Mouse (Mus musculus): ENCODE data around the gene Zfp958.
"Not testable (repeated sequence)": the region's sequence is repeated elsewhere in the genome, so short reads cannot be mapped to it uniquely, and the experiment has no call there.

Gene Zfp958

GRCm38 (mm10) chr8:4612932-4613853, at the start of gene Zfp958:
Gene Zfp958, plus strand, starts transcription at chr8:4613167.
- peak; percentile 97 for DNase-seq (ENCODE audit: low read depth, low spot score)

GRCm38 (mm10) chr8:4581986-4582385, 31.0 kb upstream of the Zfp958 start:
- peak; percentile 45 for DNase-seq (ENCODE audit: low read depth, low spot score)

- no peak for DNase-seq (ENCODE audit: low read depth, low spot score)
These were observed 30.2 kb upstream of the Zfp958 start for GRCm38 (mm10) chr8:4582754-4583178.

GRCm38 (mm10) chr8:4584660-4585059, 28.3 kb upstream of the Zfp958 start:
- DNase-seq (ENCODE audit: low read depth, low spot score): no peak

GRCm38 (mm10) chr8:4586356-4586755, 26.6 kb upstream of the Zfp958 start:
- DNase-seq (ENCODE audit: low read depth, low spot score): peak; percentile 87

GRCm38 (mm10) chr8:4588165-4589000, 24.6 kb upstream of the Zfp958 start:
- DNase-seq (ENCODE audit: low read depth, low spot score): peak; percentile 16

GRCm38 (mm10) chr8:4608896-4609295, 4.1 kb upstream of the Zfp958 start:
- DNase-seq (ENCODE audit: low read depth, low spot score): no peak

- not testable (repeated sequence) for DNase-seq (ENCODE audit: low read depth, low spot score)
These were observed 1.3 kb upstream of the Zfp958 start for GRCm38 (mm10) chr8:4611626-4612175.

GRCm38 (mm10) chr8:4627349-4627748, 14.4 kb downstream of the Zfp958 start:
- no peak for DNase-seq (ENCODE audit: low read depth, low spot score)

- peak; percentile 69 for DNase-seq (ENCODE audit: low read depth, low spot score)
These were observed 24.1 kb downstream of the Zfp958 start for GRCm38 (mm10) chr8:4637071-4637470.

- not testable (repeated sequence) for DNase-seq (ENCODE audit: low read depth, low spot score)
These were observed 30.0 kb downstream of the Zfp958 start for GRCm38 (mm10) chr8:4642974-4643373.

- DNase-seq (ENCODE audit: low read depth, low spot score): peak; percentile 90
These were observed 43.6 kb downstream of the Zfp958 start for GRCm38 (mm10) chr8:4656536-4656935.

- peak; percentile 32 for DNase-seq (ENCODE audit: low read depth, low spot score)
These were observed 62.4 kb downstream of the Zfp958 start for GRCm38 (mm10) chr8:4675191-4676003.

GRCm38 (mm10) chr8:4676586-4676985, 63.6 kb downstream of the Zfp958 start:
- peak; percentile 15 for DNase-seq (ENCODE audit: low read depth, low spot score)

GRCm38 (mm10) chr8:4677265-4678217, 64.6 kb downstream of the Zfp958 start:
- DNase-seq (ENCODE audit: low read depth, low spot score): peak; percentile 98

- peak; percentile 85 for DNase-seq (ENCODE audit: low read depth, low spot score)
These were observed 65.4 kb downstream of the Zfp958 start for GRCm38 (mm10) chr8:4678218-4678907.

- DNase-seq (ENCODE audit: low read depth, low spot score): peak; percentile 47
These were observed 66.1 kb downstream of the Zfp958 start for GRCm38 (mm10) chr8:4678908-4679545.

- DNase-seq (ENCODE audit: low read depth, low spot score): peak; percentile 46
These were observed 66.8 kb downstream of the Zfp958 start for GRCm38 (mm10) chr8:4679796-4680195.

Measured in ZHBTc4 (cell line).